ENCODE assay signal across 9 mouse cellular contexts in genomic region chr2:173261497-173261896, GRCm38 (mm10). TPM values are rescaled to one million over a fixed set of nuclear protein-coding genes. Genes with fewer than 3 reads are reported as not detected.
A peak's percentile ranks its signal among the peaks of the same experiment; 100 is the strongest.
DNase-seq lines count a peak whose midpoint lies in the region; ATAC-seq and TF ChIP-seq lines count a peak whose summit lies in the region.
"Had no signal": no experiment of that assay in that cellular context is flagged by ENCODE, and none has a peak within 500 bp of the region (broad histone marks: within the 10 kb centered on the region; RNA-seq: fewer than 3 reads in every experiment).

No protein-coding gene starts in this region.

- H3K27me3 ChIP-seq in forebrain, embryonic 13.5 days = no peaks in the 10 kb centered on the region
- no peaks in the 10 kb centered on the region for H3K27me3 ChIP-seq in forebrain, embryonic 11.5 days (ENCODE audit: control insufficient read depth, insufficient read depth, low read length)
- H3K27me3 ChIP-seq in midbrain, embryonic 10.5 days (ENCODE audit: low read depth, poor library complexity, severe bottlenecking) = peaks cover 17% of the 10 kb centered on the region
- no peaks in the 10 kb centered on the region for H3K27me3 ChIP-seq in midbrain, embryonic 16.5 days (ENCODE audit: control insufficient read depth, insufficient read depth, low read depth, low read length)
- H3K27me3 ChIP-seq in myocyte (ENCODE audit: control insufficient read depth, insufficient read depth, insufficient read length) = no peaks in the 10 kb centered on the region

- DNase-seq in forebrain, embryonic 11.5 days (ENCODE audit: low spot score) = no peak
- DNase-seq in midbrain, embryonic 10.5 days (ENCODE audit: low spot score) = no peak
- DNase-seq in heart, postnatal 4 days = peak; percentile 79
- no peak for DNase-seq in ovary, postnatal 10 days (ENCODE audit: low spot score)
- no peak for DNase-seq in layer of hippocampus, adult 9-11 months

- H3K4me3 ChIP-seq in forebrain, embryonic 13.5 days = no peak overlapping the region
- no peak overlapping the region for H3K4me3 ChIP-seq in forebrain, embryonic 11.5 days (ENCODE audit: low read depth, low read length)
- H3K4me3 ChIP-seq in midbrain, embryonic 10.5 days = no peak overlapping the region
- H3K4me3 ChIP-seq in midbrain, embryonic 16.5 days (ENCODE audit: low read depth, low read length) = no peak overlapping the region
- H3K4me3 ChIP-seq in myocyte = peak overlapping the region; percentile 0
- H3K4me3 ChIP-seq: liver, embryonic 15.5 days had no signal

- peaks cover 88% of the 10 kb centered on the region for H3K79me2 ChIP-seq in myocyte (ENCODE audit: control insufficient read depth, insufficient read depth)

- no peak overlapping the region for H3K4me2 ChIP-seq in forebrain, embryonic 13.5 days
- H3K4me2 ChIP-seq in forebrain, embryonic 11.5 days (ENCODE audit: low read depth, low read length, severe bottlenecking) = no peak overlapping the region
- no peak overlapping the region for H3K4me2 ChIP-seq in midbrain, embryonic 16.5 days (ENCODE audit: low read length)
- peak overlapping the region; percentile 88 for H3K4me2 ChIP-seq in myocyte (ENCODE audit: low read depth)
- H3K4me2 ChIP-seq: liver, embryonic 15.5 days had no signal

- no peak overlapping the region for H3ac ChIP-seq in myocyte (ENCODE audit: control insufficient read depth, insufficient read length)

- H3K9me3 ChIP-seq in forebrain, embryonic 13.5 days (replicated peaks) = no peaks in the 10 kb centered on the region
- H3K9me3 ChIP-seq in forebrain, embryonic 11.5 days (ENCODE audit: control insufficient read depth, low read length) = no peaks in the 10 kb centered on the region
- no peaks in the 10 kb centered on the region for H3K9me3 ChIP-seq in midbrain, embryonic 10.5 days (replicated peaks)
- H3K9me3 ChIP-seq in midbrain, embryonic 16.5 days (replicated peaks; ENCODE audit: control insufficient read depth, low read length, poor library complexity, severe bottlenecking) = no peaks in the 10 kb centered on the region
- H3K9me3 ChIP-seq: liver, embryonic 15.5 days had no signal

- 85% methylated on average over 10 of the region's 10 CpGs for WGBS in forebrain, embryonic 13.5 days
- WGBS in forebrain, embryonic 11.5 days = 92% methylated on average over 10 of the region's 10 CpGs
- WGBS in midbrain, embryonic 10.5 days = 89% methylated on average over 10 of the region's 10 CpGs
- WGBS in midbrain, embryonic 16.5 days = 78% methylated on average over 10 of the region's 10 CpGs

- peaks cover 94% of the 10 kb centered on the region for H3K4me1 ChIP-seq in forebrain, embryonic 13.5 days
- peaks cover 21% of the 10 kb centered on the region; the same call in 1 of the 2 replicates for H3K4me1 ChIP-seq in forebrain, embryonic 11.5 days (replicated peaks; ENCODE audit: control insufficient read depth, insufficient read depth, low read length)
- H3K4me1 ChIP-seq in midbrain, embryonic 10.5 days = peaks cover 88% of the 10 kb centered on the region
- peaks cover 35% of the 10 kb centered on the region for H3K4me1 ChIP-seq in midbrain, embryonic 16.5 days (ENCODE audit: control insufficient read depth, insufficient read depth, low read length)
- H3K4me1 ChIP-seq: liver, embryonic 15.5 days had no signal

- ATAC-seq in forebrain, embryonic 13.5 days = no peak
- no peak for ATAC-seq in forebrain, embryonic 11.5 days (replicated peaks; ENCODE audit: low FRiP score)
- ATAC-seq in midbrain, embryonic 16.5 days = no peak

- H3K36me3 ChIP-seq in forebrain, embryonic 13.5 days (ENCODE audit: poor library complexity, severe bottlenecking) = no peaks in the 10 kb centered on the region
- no peaks in the 10 kb centered on the region for H3K36me3 ChIP-seq in forebrain, embryonic 11.5 days (ENCODE audit: control insufficient read depth, insufficient read depth, low read length)
- H3K36me3 ChIP-seq in midbrain, embryonic 10.5 days = no peaks in the 10 kb centered on the region
- no peaks in the 10 kb centered on the region for H3K36me3 ChIP-seq in midbrain, embryonic 16.5 days (ENCODE audit: control insufficient read depth, insufficient read depth, low read length)
- no peaks in the 10 kb centered on the region for H3K36me3 ChIP-seq in myocyte (ENCODE audit: control insufficient read depth, insufficient read depth)
- H3K36me3 ChIP-seq: liver, embryonic 15.5 days had no signal

- no peak overlapping the region for H3K9ac ChIP-seq in forebrain, embryonic 13.5 days
- H3K9ac ChIP-seq in forebrain, embryonic 11.5 days (ENCODE audit: low read length) = no peak overlapping the region
- no peak overlapping the region for H3K9ac ChIP-seq in midbrain, embryonic 16.5 days (ENCODE audit: low read depth, low read length)
- H3K9ac ChIP-seq: liver, embryonic 15.5 days had no signal

- TF ChIP-seq POLR2A in myocyte (IDR thresholded peaks at IDR 0.05; ENCODE audit: insufficient read length, low read depth) = no peak

- H3K27ac ChIP-seq in forebrain, embryonic 13.5 days = 0 out of 2 replicates have a peak overlapping the region, but pooled peaks have one; percentile 15
- no peak overlapping the region for H3K27ac ChIP-seq in forebrain, embryonic 11.5 days (ENCODE audit: low read depth, low read length)
- H3K27ac ChIP-seq in midbrain, embryonic 10.5 days (replicated peaks) = peak overlapping the region; percentile 53; the same call in 1 of the 2 replicates
- no peak overlapping the region for H3K27ac ChIP-seq in midbrain, embryonic 16.5 days (ENCODE audit: low read length)
- H3K27ac ChIP-seq: liver, embryonic 15.5 days had no signal

TF ChIP-seq in myocyte, 11 proteins besides CTCF, POLR2A, EP300 and RAD21:
- TF ChIP-seq TCF3 (IDR thresholded peaks at IDR 0.05; ENCODE audit: insufficient read length, low read depth) = no peak
- TF ChIP-seq REST (IDR thresholded peaks at IDR 0.05; ENCODE audit: insufficient read depth, insufficient read length) = no peak
- TF ChIP-seq USF1 (IDR thresholded peaks at IDR 0.05; ENCODE audit: low read depth) = no peak
- no peak for TF ChIP-seq CEBPB (IDR thresholded peaks at IDR 0.05; ENCODE audit: insufficient read depth, poor library complexity, severe bottlenecking)
- TF ChIP-seq MAX (IDR thresholded peaks at IDR 0.05; ENCODE audit: low read depth) = no peak
- TF ChIP-seq MYOG (IDR thresholded peaks at IDR 0.05; ENCODE audit: control insufficient read depth in 1 of 3, insufficient read depth in 1 of 3, insufficient read length in 2 of 3, low read depth in 2 of 3) = peak in 1 of 3 experiments; percentile 51
- no peak for TF ChIP-seq TCF12 (IDR thresholded peaks at IDR 0.05; ENCODE audit: insufficient read depth, poor library complexity, severe bottlenecking)
- TF ChIP-seq SRF (IDR thresholded peaks at IDR 0.05; ENCODE audit: control insufficient read depth, insufficient read length, low read depth) = no peak
- peak; percentile 39 for TF ChIP-seq POLR2AphosphoS2 (IDR thresholded peaks at IDR 0.05; ENCODE audit: insufficient read length, low read depth)
- TF ChIP-seq MYOD1 (IDR thresholded peaks at IDR 0.05; ENCODE audit: control insufficient read depth in 1 of 3, insufficient read length in 2 of 3, low read depth in 2 of 3) = peak in 1 of 3 experiments; percentile 28
- no peak for TF ChIP-seq E2F4 (IDR thresholded peaks at IDR 0.05; ENCODE audit: insufficient read depth)

RNA-seq across cellular contexts. Expression of gene Pmepa1, which starts 14.8 kb away (rescaled TPM):
- polyA plus RNA-seq in forebrain, embryonic 13.5 days (2015; fragmentation: Nextera tagmentation; extraction: Ambion mirVana) = 4.6 and 5.3 TPM in 2 replicates
- polyA plus RNA-seq in forebrain, embryonic 11.5 days (2014; fragmentation: Nextera tagmentation; extraction: Ambion mirVana) = 3.3 and 3.6 TPM in 2 replicates
- polyA plus RNA-seq in midbrain, embryonic 10.5 days (2016; fragmentation: Nextera tagmentation; extraction: Ambion mirVana) = 1.2 and 2.0 TPM in 2 replicates
- 3.4 and 4.5 TPM in 2 replicates for polyA plus RNA-seq in midbrain, embryonic 16.5 days (2015; fragmentation: Nextera tagmentation; extraction: Ambion mirVana)
- total RNA-seq in heart, postnatal 4 days (2021) = 10 to 100 TPM; 53.5 to 57.3 TPM
- polyA plus RNA-seq in myocyte (2012; fragmentation: generic; extraction: Trizol) = 260 TPM

RNA-seq across cellular contexts. Expression of gene Zbp1, which starts 42.8 kb away (rescaled TPM):
- not detected in 2 replicates for polyA plus RNA-seq in forebrain, embryonic 13.5 days (2015; fragmentation: Nextera tagmentation; extraction: Ambion mirVana)
- not detected in 2 replicates for polyA plus RNA-seq in forebrain, embryonic 11.5 days (2014; fragmentation: Nextera tagmentation; extraction: Ambion mirVana)
- 0.28 and 0.43 TPM in 2 replicates for polyA plus RNA-seq in midbrain, embryonic 10.5 days (2016; fragmentation: Nextera tagmentation; extraction: Ambion mirVana)
- 0.30 TPM in 1 of 2 replicates, not detected in the other for polyA plus RNA-seq in midbrain, embryonic 16.5 days (2015; fragmentation: Nextera tagmentation; extraction: Ambion mirVana)
- under 1 TPM in 1 of 2 experiments, not detected in 1; 0.14 TPM for total RNA-seq in heart, postnatal 4 days (2021)
- polyA plus RNA-seq in myocyte (2012; fragmentation: generic; extraction: Trizol) = 1.1 TPM

Comparison
In these comparisons a context has a peak if more than half of its experiments do, and no peak if none do; other contexts are left out.
1. H3K27ac ChIP-seq: peak in forebrain, embryonic 13.5 days (single experiment) and midbrain, embryonic 10.5 days (single experiment); none in forebrain, embryonic 11.5 days (single experiment) and midbrain, embryonic 16.5 days (single experiment).
2. RNA of gene Pmepa1, which starts 14.8 kb away (polyA plus RNA-seq): 260 TPM in myocyte (single experiment); 4.6 to 5.3 TPM in forebrain, embryonic 13.5 days, 3.4 to 4.5 TPM in midbrain, embryonic 16.5 days, 3.3 to 3.6 TPM in forebrain, embryonic 11.5 days and 1.2 to 2.0 TPM in midbrain, embryonic 10.5 days; every median in the first group is over 10 times any median in the second.